Mouse (Mus musculus): ENCODE results near the gene Casq2. TPM values are rescaled to one million over a fixed set of nuclear protein-coding genes. Genes with fewer than 3 reads are reported as not detected.
A peak's percentile ranks its signal among the peaks of the same experiment; 100 is the strongest.

The Casq2 gene
- total RNA-seq (2021): 1,000 to 10,000 TPM; 1,032 to 1,091 TPM

- intact Hi-C loops (cut with DNase I): loop anchor here (10.0 kb wide), 1 partner anchor 609 kb away; no protein-coding TSS in a partner anchor
- DNase-seq: peak; percentile 67 to 73
Measured at GRCm38 (mm10) chr3:102086283-102086682, at the start of gene Casq2. Gene Casq2 (plus strand): TSS chr3:102086415.

- DNase-seq: no peak
- intact Hi-C loops (cut with DNase I): no loop called here
Measured at GRCm38 (mm10) chr3:102037806-102038205, 48.4 kb upstream of the Casq2 start.

DNA sequence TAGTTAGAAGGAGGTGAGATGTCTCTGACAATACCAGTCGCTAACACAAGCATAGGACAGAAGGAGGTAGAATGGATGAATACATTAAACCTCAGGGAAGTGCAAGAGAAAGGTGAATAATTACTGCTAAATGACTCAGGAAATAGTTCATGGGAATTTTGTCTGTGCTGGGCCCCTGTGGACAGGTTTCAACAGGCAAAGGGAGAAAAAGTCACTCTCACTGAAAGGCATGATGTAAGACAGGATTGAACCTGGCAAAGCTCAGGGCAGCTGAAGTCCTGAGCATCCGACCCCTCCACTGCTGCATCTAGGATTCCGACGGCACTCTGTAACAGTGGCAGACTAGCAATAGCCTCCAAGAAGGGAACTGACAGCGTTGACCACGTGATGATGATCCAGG, 47.6 kb upstream of the Casq2 start:
- DNase-seq: no peak
- intact Hi-C loops (cut with DNase I): no loop called here

DNA sequence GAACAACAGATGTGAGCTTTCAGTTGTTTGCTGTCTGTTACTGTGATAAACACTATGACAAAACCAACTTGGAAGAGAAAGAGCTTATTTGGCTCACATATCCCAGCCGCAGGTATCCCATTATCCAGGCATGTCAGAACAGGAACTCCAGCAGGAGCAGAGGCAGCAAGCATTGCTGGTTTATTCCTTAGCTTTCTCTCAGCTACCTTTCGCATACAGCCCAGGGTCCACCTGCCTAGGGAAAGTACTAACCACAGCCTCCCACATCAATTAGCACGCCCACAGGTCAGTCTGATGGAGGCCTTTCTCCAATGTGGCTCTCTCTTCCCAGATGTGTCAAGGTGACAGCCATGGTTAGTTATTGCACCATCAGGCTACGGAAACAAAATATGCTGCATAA, 44.6 kb upstream of the Casq2 start:
- DNase-seq: no peak
- intact Hi-C loops (cut with DNase I): no loop called here

DNA sequence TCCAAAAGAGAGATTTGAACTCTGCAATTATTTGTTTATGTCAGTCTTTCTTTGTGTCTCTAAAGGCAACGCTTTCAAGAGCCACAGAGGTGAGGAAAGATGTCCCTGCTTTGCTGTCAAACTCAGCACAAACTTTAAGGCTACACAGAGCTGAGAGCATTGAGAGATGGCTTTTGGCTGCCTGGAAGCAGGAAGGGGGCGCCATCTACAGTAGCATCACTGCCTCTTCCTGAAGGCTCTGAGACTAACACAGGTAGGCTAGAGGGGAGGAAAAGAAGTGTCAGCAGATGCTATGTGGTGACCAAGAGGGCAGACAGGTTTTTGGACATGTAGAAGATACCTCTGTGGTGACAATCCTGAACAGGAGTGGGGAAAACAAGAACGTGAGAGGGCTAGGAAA, 41.1 kb upstream of the Casq2 start:
- no peak for DNase-seq
- intact Hi-C loops (cut with DNase I): loop anchor here (5.0 kb wide), 1 partner anchor 148 kb away; no protein-coding TSS in a partner anchor

DNA sequence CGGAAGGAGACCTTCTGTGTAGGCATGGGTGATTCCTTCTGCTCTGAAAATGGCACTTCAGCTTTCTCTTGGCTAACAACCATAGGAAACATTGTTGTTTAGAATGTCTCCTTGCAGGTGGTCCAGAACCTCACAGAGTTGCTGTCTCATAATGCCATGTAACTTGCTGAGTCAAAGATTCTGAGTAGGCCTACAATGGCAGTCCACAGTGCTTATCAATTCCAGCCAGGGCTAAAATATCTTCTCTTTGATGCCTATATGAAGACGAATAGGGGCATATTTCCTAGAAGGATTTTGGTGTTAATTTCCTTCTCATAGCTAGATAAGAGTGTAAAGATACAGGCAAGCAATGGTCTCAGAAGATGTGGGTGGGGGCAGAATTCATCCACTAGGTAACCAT, 38.7 kb upstream of the Casq2 start:
- intact Hi-C loops (cut with DNase I): loop anchor here (5.0 kb wide), 1 partner anchor 150 kb away; no protein-coding TSS in a partner anchor
- DNase-seq: no peak

DNA sequence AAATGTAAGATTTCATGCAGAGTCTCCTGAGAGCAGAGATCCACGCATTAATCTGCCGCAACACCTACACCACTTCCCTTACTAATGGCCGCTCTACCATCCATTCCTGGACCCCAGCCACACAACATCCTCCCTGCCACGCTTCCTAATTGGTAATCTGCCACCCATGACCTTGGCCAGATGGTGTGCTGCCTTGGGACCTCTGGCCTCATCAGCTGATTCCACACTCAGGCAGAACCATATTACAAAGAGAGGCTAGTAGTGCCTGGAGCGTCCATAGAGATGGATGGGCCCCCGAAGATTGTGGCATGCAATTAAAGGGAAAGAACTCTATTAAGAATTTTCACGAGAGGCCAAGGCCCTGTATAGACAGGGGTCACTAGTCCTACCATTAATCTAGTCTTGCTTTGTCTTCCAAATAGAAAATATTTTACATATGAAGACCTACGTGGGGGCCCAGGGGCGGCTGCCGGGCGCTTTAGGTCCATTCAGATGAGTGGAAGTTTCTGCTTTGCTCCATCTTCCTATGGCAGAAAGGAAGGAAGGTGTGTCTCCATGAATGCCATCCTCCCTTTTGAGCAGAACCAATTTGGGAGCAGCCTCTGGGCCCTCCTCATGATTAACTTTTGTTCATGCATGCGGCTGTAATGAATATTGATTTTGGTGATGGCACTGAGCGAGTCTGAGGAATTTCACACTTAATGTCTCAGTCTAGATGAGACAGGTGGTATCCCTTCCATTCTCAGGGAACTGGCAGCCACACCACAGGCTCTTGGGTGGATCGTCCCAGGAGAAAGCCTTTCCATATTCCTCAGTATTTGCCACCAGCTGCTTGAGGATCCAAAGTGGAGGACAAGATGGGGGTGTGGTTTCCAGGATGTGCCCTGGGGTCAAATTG, 36.8 kb upstream of the Casq2 start:
- intact Hi-C loops (cut with DNase I): loop anchor here (5.0 kb wide), 1 partner anchor 152 kb away; no protein-coding TSS in a partner anchor

GRCm38 (mm10) chr3:102052036-102052435, 34.2 kb upstream of the Casq2 start:
- intact Hi-C loops (cut with DNase I): no loop called here
- DNase-seq: no peak

More for the DNA sequence above, 36.8 kb upstream of the Casq2 start:
- DNase-seq: no peak

- intact Hi-C loops (cut with DNase I): no loop called here
- DNase-seq: no peak
Measured at GRCm38 (mm10) chr3:102053293-102053692, 32.9 kb upstream of the Casq2 start.

DNA sequence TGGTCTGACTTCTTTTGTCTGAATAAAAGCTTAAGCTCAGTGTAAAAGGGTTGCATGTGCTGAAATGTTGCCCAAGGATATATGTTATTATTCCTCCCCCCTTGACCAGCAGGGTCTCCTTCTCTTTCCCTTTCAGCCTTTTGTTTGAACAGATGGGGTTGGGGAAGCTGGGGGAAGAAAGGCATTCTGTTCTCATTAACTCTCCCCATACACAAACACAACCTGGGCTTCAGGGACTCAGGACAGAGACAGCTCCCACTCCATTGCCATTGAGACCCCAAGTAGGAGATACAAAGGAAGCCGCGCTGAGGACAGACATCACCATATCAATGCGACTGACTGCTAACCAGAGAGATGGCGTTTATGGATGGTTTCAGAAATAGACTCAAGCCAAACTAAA, 30.3 kb upstream of the Casq2 start:
- no peak for DNase-seq
- intact Hi-C loops (cut with DNase I): no loop called here

- DNase-seq: no peak
- intact Hi-C loops (cut with DNase I): loop anchor here (5.0 kb wide), 2 partner anchors 163 to 568 kb away; no protein-coding TSS in a partner anchor
Measured at GRCm38 (mm10) chr3:102060065-102060464, 26.1 kb upstream of the Casq2 start.

- peak; percentile 82 to 88 for DNase-seq
- intact Hi-C loops (cut with DNase I): loop anchor here (5.0 kb wide), 2 partner anchors 165 to 570 kb away; no protein-coding TSS in a partner anchor
Measured at GRCm38 (mm10) chr3:102061923-102062670, 24.1 kb upstream of the Casq2 start.

- intact Hi-C loops (cut with DNase I): loop anchor here (5.0 kb wide), 2 partner anchors 165 to 570 kb away; no protein-coding TSS in a partner anchor
- DNase-seq: no peak
Measured at GRCm38 (mm10) chr3:102062671-102063010, 23.6 kb upstream of the Casq2 start.

GRCm38 (mm10) chr3:102063273-102064120, 22.7 kb upstream of the Casq2 start:
- no peak for DNase-seq
- intact Hi-C loops (cut with DNase I): loop anchor here (5.0 kb wide), 2 partner anchors 166 to 571 kb away; no protein-coding TSS in a partner anchor

- intact Hi-C loops (cut with DNase I): loop anchor here (5.0 kb wide), 2 partner anchors 167 to 572 kb away; no protein-coding TSS in a partner anchor
- DNase-seq: peak; percentile 65 to 66
Measured at GRCm38 (mm10) chr3:102064566-102064965, 21.6 kb upstream of the Casq2 start.

- DNase-seq: no peak
- intact Hi-C loops (cut with DNase I): no loop called here
Measured at GRCm38 (mm10) chr3:102067306-102067705, 18.9 kb upstream of the Casq2 start.

DNA sequence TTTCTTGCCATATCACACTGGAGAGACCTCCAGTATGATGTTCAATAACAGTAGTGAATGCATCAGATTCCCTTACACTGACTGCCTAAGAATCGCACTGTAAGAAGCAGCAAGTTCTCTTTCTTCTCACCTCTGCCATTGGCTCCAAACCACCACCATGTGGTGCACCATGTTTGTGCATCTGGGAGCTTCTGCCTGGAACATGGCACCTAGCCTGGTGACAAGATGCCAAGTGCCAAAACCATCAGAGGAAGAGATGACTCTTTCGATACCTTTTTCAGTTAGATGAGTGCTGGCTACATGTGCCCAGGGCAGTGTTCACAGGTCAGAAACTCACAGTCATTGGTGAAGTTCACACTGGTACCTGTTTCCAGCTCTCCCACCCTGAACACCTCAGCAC, 18.4 kb upstream of the Casq2 start:
- DNase-seq: no peak
- intact Hi-C loops (cut with DNase I): no loop called here

DNA sequence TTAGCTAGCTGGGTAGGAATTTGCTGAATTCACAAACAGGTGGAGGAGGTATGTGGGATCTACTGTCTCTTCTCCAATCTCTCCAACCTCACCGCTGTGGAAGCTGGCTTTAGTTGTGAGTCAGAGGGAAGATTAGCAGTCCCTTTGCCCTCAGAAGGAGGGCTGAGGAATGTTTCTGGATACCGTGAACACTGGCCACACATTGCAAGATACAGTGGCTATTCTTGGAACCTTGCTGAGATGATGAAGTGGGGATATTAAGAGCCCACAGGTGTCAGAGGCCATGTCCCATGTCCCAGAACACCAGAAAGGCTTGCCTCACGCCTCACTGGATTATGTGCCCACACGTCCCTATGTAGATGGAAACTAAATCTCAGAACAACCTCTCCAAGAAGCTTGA, 17.0 kb upstream of the Casq2 start:
- intact Hi-C loops (cut with DNase I): no loop called here
- peak in 1 of 2 experiments; percentile 26 for DNase-seq

GRCm38 (mm10) chr3:102069686-102070085, 16.5 kb upstream of the Casq2 start:
- intact Hi-C loops (cut with DNase I): no loop called here

DNA sequence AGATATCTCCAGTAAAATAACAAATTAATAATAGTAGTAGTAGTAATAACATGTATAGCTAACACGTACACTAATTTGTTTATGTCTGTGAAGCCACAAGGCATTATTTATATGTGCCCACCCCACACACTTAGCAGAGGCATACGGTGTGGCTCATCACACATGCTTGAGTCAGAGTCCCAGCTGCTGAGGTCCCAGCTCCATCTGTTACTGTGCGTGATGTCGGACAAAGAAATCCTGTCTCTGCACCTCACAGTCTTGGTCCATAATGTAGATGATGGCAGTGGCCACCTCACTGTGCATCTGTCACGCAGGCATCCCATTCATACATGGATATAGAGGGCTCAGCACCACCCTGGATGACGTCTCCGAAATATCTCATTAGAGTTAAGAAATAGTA, 15.9 kb upstream of the Casq2 start:
- DNase-seq: no peak
- intact Hi-C loops (cut with DNase I): no loop called here

More at GRCm38 (mm10) chr3:102069686-102070085, 16.5 kb upstream of the Casq2 start:
- no peak for DNase-seq
